Mouse (Mus musculus) midbrain, embryonic 10.5 days (tissue): ENCODE data around the gene Mrtfa. TPM values are rescaled to one million over a fixed set of nuclear protein-coding genes. Genes with fewer than 3 reads are reported as not detected.

Experiments used
- DNase-seq: peaks from one replicate; pipeline ENCODE4 v3.0.0-alpha.2; 2017; ENCODE audit warnings: low spot score
- H3K27ac ChIP-seq: fragments of 300-500 bp; sonication (generic); replicated peaks from 2 replicates; pipeline ENCODE4 v1.5.1; 2016; ENCODE audit warnings: mild to moderate bottlenecking
- H3K27me3 ChIP-seq: fragments of 300-500 bp; sonication (generic); 2 replicates; pipeline ENCODE4 v1.6.1; 2016; ENCODE audit warnings: low read depth, mild to moderate bottlenecking; ENCODE audit not compliant: poor library complexity, severe bottlenecking
- H3K36me3 ChIP-seq: fragments of 300-500 bp; sonication (generic); 2 replicates; pipeline ENCODE4 v1.6.1; 2016; ENCODE audit warnings: mild to moderate bottlenecking, moderate library complexity
- H3K4me1 ChIP-seq: fragments of 300-500 bp; sonication (generic); 2 replicates; pipeline ENCODE4 v1.6.1; 2016
- H3K4me3 ChIP-seq: fragments of 300-500 bp; sonication (generic); 2 replicates; pipeline ENCODE4 v1.5.1; 2016; ENCODE audit warnings: mild to moderate bottlenecking, moderate library complexity
- H3K9me3 ChIP-seq: fragments of 300-500 bp; sonication (generic); replicated peaks from 2 replicates; pipeline ENCODE4 v1.6.1; 2016; ENCODE audit warnings: mild to moderate bottlenecking
- WGBS: fragments of 180-500 bp; shearing (Covaris S2); methylation state at CpG from one replicate; pipeline ENCODE4 v1.1.7; 2016; 5-methylcytosine and 5-hydroxymethylcytosine counted together
- polyA plus RNA-seq: library from polyadenylated mRNA; unstranded; fragments of >200 nt; fragmentation: Nextera tagmentation; extraction: Ambion mirVana; gene quantifications from 2 replicates; pipeline ENCODE4 v1.2.1, GENCODE M21; 2016

The Mrtfa gene
- polyA plus RNA-seq, 1 experiment from 2014 or later: 20.5 TPM

- Histone ChIP-seq H3K36me3 (no peaks in the 10 kb centered on the region), H3K27me3 (no peaks in the 10 kb centered on the region), H3K4me1 (peaks cover 34% of the 10 kb centered on the region), H3K4me3 (no peak overlapping the region), H3K9me3 (no peaks in the 10 kb centered on the region), H3K27ac (no peak overlapping the region; the same call in 1 of the 2 replicates)
- WGBS: 49% methylated on average over 10 of the region's 10 CpGs
- no peak for DNase-seq
Observed at GRCm38 (mm10) chr15:81105962-81106361, 84.6 kb downstream of the Mrtfa start.

- WGBS: 60% methylated on average over 13 of the region's 13 CpGs
- Histone ChIP-seq H3K4me3 (no peak overlapping the region), H3K9me3 (no peaks in the 10 kb centered on the region), H3K27ac (no peak overlapping the region), H3K27me3 (no peaks in the 10 kb centered on the region), H3K4me1 (peaks cover 34% of the 10 kb centered on the region), H3K36me3 (no peaks in the 10 kb centered on the region)
- no peak for DNase-seq
Observed at GRCm38 (mm10) chr15:81104585-81105259, 85.8 kb downstream of the Mrtfa start.

- H3K9me3 ChIP-seq: no peaks in the 10 kb centered on the region
- H3K27me3 ChIP-seq: no peaks in the 10 kb centered on the region
- H3K27ac ChIP-seq: no peak overlapping the region
- peaks cover 34% of the 10 kb centered on the region for H3K4me1 ChIP-seq
- H3K4me3 ChIP-seq: no peak overlapping the region
- 89% methylated on average over 3 of the region's 3 CpGs for WGBS
- H3K36me3 ChIP-seq: no peaks in the 10 kb centered on the region
- DNase-seq: no peak
Observed at GRCm38 (mm10) chr15:81103500-81103899, 87.1 kb downstream of the Mrtfa start.

GRCm38 (mm10) chr15:81102274-81102879 is 88.2 kb downstream of the Mrtfa start:
- Histone ChIP-seq H3K27ac (no peak overlapping the region), H3K4me1 (peaks cover 37% of the 10 kb centered on the region), H3K27me3 (no peaks in the 10 kb centered on the region), H3K36me3 (no peaks in the 10 kb centered on the region), H3K4me3 (no peak overlapping the region), H3K9me3 (no peaks in the 10 kb centered on the region)
- WGBS: 88% methylated on average over 13 of the region's 13 CpGs
- DNase-seq: no peak

GRCm38 (mm10) chr15:81101316-81101715 is 89.2 kb downstream of the Mrtfa start:
- no peak for DNase-seq
- WGBS: 82% methylated on average over 5 of the region's 5 CpGs
- Histone ChIP-seq H3K27me3 (no peaks in the 10 kb centered on the region), H3K4me3 (no peak overlapping the region), H3K9me3 (no peaks in the 10 kb centered on the region), H3K36me3 (no peaks in the 10 kb centered on the region), H3K27ac (no peak overlapping the region), H3K4me1 (peaks cover 35% of the 10 kb centered on the region)

GRCm38 (mm10) chr15:81099269-81099668 is 91.3 kb downstream of the Mrtfa start:
- 81% methylated on average over 11 of the region's 11 CpGs for WGBS
- H3K9me3 ChIP-seq: no peaks in the 10 kb centered on the region
- H3K27me3 ChIP-seq: no peaks in the 10 kb centered on the region
- DNase-seq: no peak
- H3K4me1 ChIP-seq: peaks cover 15% of the 10 kb centered on the region
- no peak overlapping the region for H3K27ac ChIP-seq
- no peak overlapping the region for H3K4me3 ChIP-seq
- H3K36me3 ChIP-seq: no peaks in the 10 kb centered on the region

GRCm38 (mm10) chr15:81098689-81099088 is 91.9 kb downstream of the Mrtfa start:
- no peaks in the 10 kb centered on the region for H3K9me3 ChIP-seq
- no peaks in the 10 kb centered on the region for H3K27me3 ChIP-seq
- no peaks in the 10 kb centered on the region for H3K36me3 ChIP-seq
- WGBS: 95% methylated on average over 3 of the region's 3 CpGs
- H3K27ac ChIP-seq: no peak overlapping the region
- DNase-seq: no peak
- no peak overlapping the region for H3K4me3 ChIP-seq
- H3K4me1 ChIP-seq: peaks cover 11% of the 10 kb centered on the region

- Histone ChIP-seq H3K4me1 (peaks cover 8% of the 10 kb centered on the region), H3K36me3 (no peaks in the 10 kb centered on the region), H3K4me3 (no peak overlapping the region), H3K27me3 (no peaks in the 10 kb centered on the region), H3K27ac (no peak overlapping the region), H3K9me3 (no peaks in the 10 kb centered on the region)
- no peak for DNase-seq
- WGBS: 84% methylated on average over 6 of the region's 6 CpGs
Observed at GRCm38 (mm10) chr15:81097896-81098295, 92.7 kb downstream of the Mrtfa start.

- no peak for DNase-seq
- 51% methylated on average over 4 of the region's 4 CpGs for WGBS
- Histone ChIP-seq H3K27ac (no peak overlapping the region), H3K36me3 (no peaks in the 10 kb centered on the region), H3K27me3 (no peaks in the 10 kb centered on the region), H3K4me3 (no peak overlapping the region), H3K4me1 (peaks cover 8% of the 10 kb centered on the region), H3K9me3 (no peaks in the 10 kb centered on the region)
Observed at GRCm38 (mm10) chr15:81097456-81097855, 93.1 kb downstream of the Mrtfa start.

GRCm38 (mm10) chr15:81096329-81097055 is 94.1 kb downstream of the Mrtfa start:
- no peaks in the 10 kb centered on the region for H3K9me3 ChIP-seq
- H3K4me1 ChIP-seq: peaks cover 8% of the 10 kb centered on the region
- DNase-seq: no peak
- 85% methylated on average over 7 of the region's 7 CpGs for WGBS
- H3K36me3 ChIP-seq: no peaks in the 10 kb centered on the region
- H3K27me3 ChIP-seq: no peaks in the 10 kb centered on the region
- no peak overlapping the region for H3K27ac ChIP-seq
- no peak overlapping the region for H3K4me3 ChIP-seq

GRCm38 (mm10) chr15:81093032-81093431 is 97.5 kb downstream of the Mrtfa start:
- Histone ChIP-seq H3K4me1 (peaks cover 9% of the 10 kb centered on the region), H3K9me3 (no peaks in the 10 kb centered on the region), H3K36me3 (no peaks in the 10 kb centered on the region), H3K4me3 (no peak overlapping the region), H3K27ac (no peak overlapping the region), H3K27me3 (no peaks in the 10 kb centered on the region)
- no peak for DNase-seq
- 93% methylated on average over 4 of the region's 4 CpGs for WGBS

GRCm38 (mm10) chr15:81091718-81092117 is 98.8 kb downstream of the Mrtfa start:
- peaks cover 14% of the 10 kb centered on the region; the same call in 1 of the 2 replicates for H3K4me1 ChIP-seq
- no peak for DNase-seq
- H3K27ac ChIP-seq: no peak overlapping the region
- H3K4me3 ChIP-seq: no peak overlapping the region
- H3K36me3 ChIP-seq: no peaks in the 10 kb centered on the region
- no peaks in the 10 kb centered on the region for H3K9me3 ChIP-seq
- 88% methylated on average over 9 of the region's 9 CpGs for WGBS
- no peaks in the 10 kb centered on the region for H3K27me3 ChIP-seq

GRCm38 (mm10) chr15:81087529-81087928 is 103.0 kb downstream of the Mrtfa start:
- WGBS: 68% methylated on average over 7 of the region's 7 CpGs
- no peaks in the 10 kb centered on the region for H3K36me3 ChIP-seq
- no peak for DNase-seq
- no peak overlapping the region for H3K27ac ChIP-seq
- H3K27me3 ChIP-seq: no peaks in the 10 kb centered on the region
- peaks cover 26% of the 10 kb centered on the region for H3K4me1 ChIP-seq
- no peaks in the 10 kb centered on the region for H3K9me3 ChIP-seq
- H3K4me3 ChIP-seq: no peak overlapping the region
